Mouse (Mus musculus) ES-Bruce4 (cell line): ENCODE measurements around the gene Dnmt3a.

ENCODE experiments used
- CTCF ChIP-seq: IDR thresholded peaks from one replicate; pipeline ENCODE4 v1.8.1; 2011; ENCODE audit warnings: low read depth, low read length
- POLR2A ChIP-seq: IDR thresholded peaks from one replicate; pipeline ENCODE4 v1.8.1; 2011; ENCODE audit warnings: low read length; ENCODE audit not compliant: insufficient read depth

DNA sequence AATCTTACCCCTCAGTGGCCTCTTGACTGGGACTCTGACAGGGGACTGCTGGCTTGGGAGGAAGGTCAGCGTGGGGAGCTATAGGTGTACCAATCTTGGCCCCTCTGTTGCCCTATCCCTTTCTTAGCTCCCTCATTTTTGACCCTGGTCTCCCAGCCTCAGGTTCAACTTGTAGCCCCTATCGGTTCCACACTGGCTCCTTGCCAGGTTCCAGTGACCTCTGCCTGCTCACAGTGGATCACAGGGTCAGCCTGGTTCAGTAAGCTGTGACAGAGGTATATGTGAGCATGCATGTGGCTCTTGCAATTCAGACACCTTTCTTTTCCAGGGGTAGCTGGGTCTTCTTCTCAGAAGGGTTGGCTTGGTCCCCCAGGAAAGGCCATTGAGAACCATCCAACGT lies 110.0 kb downstream of the Dnmt3a start:
- no peak for TF ChIP-seq POLR2A
- no peak for TF ChIP-seq CTCF
